Mouse (Mus musculus): ENCODE results near the gene Ndufs3.
A peak's percentile ranks its signal among the peaks of the same experiment; 100 is the strongest.

Gene Ndufs3

DNA sequence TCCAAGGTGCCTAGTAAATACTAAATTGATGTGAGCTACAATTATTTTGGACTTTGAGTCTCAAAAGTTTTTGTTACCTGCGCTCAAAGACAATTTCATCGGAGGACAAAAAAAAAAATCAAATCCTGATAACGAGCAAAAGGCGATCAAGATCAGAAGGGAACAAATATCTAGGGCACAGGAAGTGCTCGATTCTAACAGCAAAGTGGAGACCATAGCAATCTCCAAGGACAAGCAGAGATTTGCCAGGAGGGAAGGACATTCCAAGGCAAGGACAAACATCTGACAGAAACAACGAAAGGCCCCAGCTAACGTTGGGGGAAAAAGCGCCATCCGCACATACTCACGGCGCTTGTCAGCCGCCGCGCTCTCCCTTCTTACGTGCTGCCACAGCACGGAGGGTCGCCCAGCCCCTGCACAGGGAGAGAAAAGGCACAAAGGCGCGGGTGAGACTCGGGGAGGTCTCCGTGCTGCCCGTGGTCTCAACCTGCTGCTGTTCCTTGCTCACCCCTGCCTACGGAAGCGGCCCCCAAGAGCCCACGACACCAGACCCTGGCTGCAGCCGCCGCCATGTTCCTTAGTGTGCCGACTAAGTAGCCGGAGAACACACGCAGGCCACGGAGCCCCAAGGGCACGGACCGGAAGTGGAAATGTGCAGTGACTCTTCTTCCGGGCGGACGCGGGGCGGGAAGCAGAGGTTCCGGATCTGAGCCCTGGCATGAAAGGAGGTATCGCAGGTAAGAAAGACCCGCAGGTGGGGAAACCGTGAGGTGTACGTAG, at the start of gene Ndufs3, which contains the start of gene Kbtbd4:
Gene Ndufs3 (minus strand): TSS at position 752 of the 780 bp plus-strand sequence.
Gene Kbtbd4 (plus strand): TSS at position 665 of the 780 bp plus-strand sequence.
- peak; percentile 85 for DNase-seq (ENCODE audit: low spot score)

DNA sequence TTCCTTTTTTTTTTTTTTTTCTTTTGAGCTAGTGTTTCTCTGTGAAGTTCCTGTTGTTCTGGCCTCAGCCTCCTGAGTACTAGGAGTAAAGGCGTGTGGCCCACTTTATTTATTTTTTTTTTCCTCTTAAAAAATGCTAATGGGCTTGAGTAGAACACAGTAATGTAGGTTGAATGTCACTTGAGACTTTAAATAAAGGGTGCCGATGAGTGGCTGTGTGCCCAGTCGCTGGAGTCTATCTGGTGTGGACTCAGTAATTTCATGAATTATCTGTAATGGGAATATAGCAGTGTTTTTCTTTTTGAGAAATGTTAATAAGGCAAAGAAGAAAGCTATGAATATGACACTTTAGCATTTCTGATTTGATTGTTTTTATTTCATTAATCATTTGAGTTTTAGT, 48.8 kb upstream of the Ndufs3 start:
- DNase-seq (ENCODE audit: low spot score), result no peak

DNA sequence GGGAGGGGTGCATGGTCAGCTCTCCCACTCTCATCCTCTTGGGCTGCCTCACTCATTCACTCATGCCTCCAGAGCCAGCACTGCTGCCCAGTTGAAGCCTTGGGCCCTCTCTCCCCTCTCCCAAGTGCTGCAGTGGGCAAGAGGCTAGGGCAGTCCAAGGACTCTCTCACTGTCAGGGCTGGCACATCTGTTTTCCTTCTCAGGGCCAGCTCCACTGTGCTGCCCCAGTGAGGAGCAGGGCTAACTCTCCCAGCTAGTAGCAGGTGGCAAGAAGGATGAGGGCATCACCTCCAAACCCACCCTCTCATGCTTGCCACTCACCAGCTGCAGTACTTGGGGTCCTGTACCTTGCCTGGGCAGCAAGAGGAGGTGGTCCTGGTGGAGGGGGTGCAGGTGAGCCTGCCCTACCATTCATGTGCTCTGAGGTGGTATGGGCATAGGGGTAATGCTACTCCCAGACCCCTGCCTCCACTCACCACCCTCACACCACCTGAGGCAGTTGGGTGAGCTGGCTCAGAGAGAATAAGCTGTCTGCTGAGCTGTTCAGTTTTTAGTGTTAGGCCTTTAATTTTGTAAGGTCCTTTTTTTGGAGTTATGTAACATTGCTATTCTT, 46.1 kb upstream of the Ndufs3 start:
- no peak for DNase-seq (ENCODE audit: low spot score)

DNA sequence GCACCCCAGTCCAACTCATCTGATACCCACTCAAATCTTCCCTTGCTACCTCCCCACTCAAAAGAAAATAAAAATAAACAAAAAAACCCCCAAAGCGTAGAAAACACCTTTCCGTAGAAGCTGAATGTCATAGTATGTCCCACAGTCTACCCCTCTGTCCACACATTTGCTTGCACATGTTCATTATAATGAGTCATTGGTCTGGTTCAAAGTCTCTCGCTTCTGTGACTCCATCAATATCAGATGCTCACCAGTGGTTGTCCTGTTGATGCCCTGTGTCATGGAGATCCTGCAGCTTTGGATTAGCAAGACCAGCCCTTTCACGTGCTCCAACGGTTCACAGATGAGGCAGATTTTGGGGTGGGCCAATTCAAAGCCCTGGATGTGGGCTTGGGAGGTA, 45.5 kb upstream of the Ndufs3 start:
- no peak for DNase-seq (ENCODE audit: low spot score)

DNA sequence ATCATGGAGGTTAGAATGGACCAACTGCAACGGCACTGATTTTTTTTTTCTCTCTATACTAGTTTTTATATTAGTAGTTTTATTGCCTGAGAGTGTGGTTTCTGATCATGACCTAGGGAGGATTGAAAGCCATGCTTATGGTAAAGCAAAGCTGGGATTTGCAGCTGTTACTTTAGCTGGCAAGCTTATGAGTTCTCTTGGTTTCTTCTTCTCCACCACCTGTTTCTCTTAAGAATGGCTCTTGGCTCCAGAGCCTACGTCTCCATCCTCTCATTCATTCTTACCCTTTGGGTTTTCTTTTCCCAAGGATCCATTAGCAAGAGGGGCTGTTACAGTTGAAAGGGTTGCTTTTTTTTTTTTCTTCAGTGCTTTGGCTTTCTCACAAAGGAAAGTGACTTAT, 37.1 kb upstream of the Ndufs3 start:
- no peak for DNase-seq (ENCODE audit: low spot score)

DNA sequence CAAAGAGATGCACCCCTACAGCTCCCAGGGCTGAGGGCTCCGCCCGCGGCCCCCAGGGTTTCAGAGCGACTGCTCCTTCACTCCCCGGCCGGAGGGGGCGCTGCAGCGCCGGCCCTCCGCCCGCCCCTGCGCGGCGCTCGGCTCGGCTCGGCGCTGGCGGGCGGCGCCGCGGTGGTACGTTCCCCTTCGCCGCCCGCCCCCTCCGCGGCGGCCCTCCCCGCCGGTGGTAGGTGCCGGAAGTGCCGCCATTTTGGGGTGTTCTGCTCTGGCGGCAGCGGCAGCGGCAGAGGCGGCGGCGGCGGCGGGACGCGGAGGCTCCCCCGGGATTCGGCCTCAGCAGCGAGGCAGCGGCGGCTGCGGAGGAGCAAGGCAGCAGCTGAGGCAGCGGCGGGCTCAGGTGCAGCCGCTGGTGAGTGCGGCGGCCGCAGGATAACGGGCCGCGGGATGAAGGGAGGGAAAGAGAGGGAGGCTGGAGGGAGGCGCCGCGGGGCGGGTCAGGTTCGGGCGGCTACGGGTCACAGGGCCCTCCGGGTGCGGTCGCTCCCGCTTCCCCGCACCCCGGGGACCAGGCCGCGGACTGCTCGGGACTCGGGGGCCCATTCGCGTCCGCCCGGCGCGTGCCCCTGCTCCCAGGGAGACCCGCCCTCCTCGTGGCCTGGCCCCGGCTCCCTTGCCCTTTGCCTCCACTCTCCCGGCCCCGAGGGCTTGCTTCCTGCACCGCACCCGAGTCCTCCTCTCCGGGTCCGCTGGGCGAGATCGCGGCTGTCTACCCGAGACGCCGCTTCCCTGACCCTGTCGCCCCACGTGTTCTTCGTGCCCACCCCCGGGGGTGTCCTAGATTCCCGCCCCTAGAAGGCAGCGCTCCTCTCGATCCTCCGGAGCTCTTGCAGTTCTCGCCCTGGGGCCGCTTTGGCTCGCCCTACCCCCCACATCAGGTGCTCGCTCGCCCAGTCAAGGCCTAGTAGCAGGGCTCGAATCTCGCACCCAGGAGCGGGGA, 35.9 kb upstream of the Ndufs3 start, which contains the start of gene Celf1:
Gene Celf1 (plus strand): TSS at position 150 of the 997 bp plus-strand sequence.
- DNase-seq (ENCODE audit: low spot score), result peak; percentile 78

DNA sequence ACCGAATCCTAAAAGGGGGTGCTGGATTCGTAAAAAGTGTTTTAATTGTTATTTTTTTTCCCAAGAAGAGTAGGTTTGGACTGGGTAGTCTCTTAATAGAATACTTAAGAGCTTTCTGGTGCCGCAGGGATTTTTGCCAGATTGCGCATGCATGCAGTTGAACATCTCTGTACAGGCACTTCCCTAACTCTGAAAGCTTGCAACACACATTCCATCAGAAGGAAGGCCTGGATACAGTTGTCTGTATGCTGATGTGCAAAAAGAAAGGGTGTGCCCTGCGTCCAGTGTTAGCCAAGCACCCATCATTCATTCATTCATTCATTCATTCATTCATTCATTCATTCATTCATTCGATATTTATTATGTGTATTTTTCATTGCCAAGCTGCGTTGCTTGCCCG, 35.1 kb upstream of the Ndufs3 start:
- DNase-seq (ENCODE audit: low spot score), result no peak

DNA sequence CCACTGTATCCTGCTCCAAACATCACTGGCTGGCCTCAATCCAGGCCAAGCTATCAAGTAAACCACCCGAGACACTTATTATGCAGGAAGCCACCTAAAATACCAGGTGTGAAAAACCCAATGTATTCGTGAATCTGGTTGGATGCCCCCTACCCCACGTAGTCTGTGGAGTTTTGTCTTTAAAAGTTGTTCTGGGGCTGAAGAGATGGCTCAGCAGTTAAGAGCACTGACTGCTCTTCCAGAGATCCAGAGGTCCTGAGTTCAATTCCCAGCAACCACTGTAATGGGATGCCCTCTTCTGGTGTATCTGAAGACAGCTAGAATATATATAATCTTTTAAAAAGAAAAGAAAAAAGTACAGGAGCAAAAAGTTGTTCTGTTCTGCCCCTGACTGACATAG, 33.7 kb upstream of the Ndufs3 start:
- DNase-seq (ENCODE audit: low spot score), result no peak

DNA sequence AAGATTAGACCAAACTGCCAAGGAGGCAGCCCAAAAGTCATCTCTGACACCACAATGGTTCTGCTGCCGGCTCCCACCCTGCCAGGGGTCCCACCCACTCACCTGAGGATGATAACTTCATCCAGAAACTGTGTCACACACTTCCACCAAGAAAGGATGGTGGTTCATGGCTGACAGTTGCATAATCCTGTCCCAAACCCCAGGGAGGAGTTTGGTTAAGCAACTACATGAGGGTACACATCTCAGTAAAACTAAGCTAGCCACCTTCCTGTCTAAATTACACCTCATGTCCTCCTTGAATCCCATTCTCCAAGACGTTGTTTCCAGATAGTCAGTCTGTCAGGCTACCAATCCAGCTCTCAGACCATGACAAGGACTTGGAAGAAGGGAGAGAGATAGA, 27.6 kb upstream of the Ndufs3 start:
- DNase-seq (ENCODE audit: low spot score), result no peak

DNA sequence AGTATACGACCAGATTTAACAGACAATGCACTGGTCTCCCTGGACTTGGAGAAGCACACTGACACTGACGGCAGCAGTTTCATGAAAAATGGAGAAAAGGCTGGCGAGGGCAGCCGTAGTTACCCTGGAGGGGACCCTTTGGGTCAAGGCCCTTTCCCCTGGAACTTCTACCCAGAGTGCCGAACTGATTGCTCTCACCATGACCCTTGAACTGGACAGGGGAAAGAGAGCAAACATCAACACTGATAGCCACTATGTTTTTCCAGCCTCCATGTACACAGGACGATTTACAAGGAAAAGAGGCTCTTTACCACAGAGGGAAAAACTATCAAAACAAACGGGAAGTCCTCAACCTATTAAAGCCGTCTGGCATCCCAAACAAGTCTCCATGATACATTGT, 27.2 kb upstream of the Ndufs3 start:
- DNase-seq (ENCODE audit: low spot score), result no peak

DNA sequence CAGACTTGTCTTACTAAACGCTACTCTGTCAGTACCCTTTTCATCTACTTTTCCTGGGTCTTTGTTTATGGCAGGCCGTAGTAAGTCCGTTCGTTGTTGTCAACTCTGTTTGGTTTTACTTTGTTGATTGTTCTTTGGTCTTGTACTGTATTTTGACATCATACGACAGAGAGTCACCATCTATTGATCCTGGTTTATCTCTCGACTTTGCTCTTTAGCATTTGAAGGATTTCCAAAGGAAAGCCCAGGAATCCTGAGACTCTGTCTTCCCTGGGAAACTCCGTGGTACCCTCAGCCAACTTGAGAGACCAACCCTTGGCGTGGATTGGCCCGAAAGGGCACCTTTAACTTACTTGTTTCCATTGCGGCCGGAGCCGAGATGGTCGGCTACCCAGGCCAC, 23.9 kb upstream of the Ndufs3 start:
- no peak for DNase-seq (ENCODE audit: low spot score)

DNA sequence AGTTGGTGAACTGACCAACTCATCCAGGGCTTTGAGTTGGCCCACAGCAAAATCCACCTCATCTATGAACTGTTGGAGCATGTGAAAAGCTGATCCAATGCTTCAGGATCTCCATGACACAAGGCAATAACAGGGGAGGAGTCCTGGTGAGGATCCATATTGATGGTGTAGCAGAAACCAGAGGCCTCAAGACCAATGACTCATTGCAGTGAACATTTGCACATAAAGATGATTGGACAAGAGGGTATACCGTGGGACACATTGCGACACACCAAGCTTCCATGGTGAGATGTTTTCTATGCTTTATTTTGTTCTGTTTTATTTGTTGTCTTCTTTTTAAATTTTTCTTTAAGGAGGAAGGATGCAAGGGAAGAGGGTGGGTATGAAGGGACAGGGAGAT, 18.0 kb upstream of the Ndufs3 start:
- DNase-seq (ENCODE audit: low spot score), result no peak

DNA sequence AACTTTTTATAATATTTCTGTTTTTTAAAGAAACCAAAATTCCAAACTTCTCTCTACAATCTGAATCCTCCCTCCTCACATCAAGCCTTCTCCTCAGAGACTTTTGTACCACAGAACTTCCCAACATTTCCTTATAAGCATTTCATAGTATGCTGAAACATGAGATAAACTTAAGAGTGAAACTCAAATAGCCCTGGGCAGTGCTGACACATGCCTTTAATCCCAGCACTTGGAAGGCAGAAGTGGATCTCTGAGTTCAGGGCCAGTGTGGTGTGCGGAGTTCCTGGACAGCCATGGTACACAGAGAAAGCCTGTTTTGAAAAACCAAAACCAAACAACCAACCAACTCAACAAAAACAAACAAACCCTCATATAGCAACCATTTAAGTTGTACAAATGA, 16.6 kb upstream of the Ndufs3 start:
- DNase-seq (ENCODE audit: low spot score), result no peak

DNA sequence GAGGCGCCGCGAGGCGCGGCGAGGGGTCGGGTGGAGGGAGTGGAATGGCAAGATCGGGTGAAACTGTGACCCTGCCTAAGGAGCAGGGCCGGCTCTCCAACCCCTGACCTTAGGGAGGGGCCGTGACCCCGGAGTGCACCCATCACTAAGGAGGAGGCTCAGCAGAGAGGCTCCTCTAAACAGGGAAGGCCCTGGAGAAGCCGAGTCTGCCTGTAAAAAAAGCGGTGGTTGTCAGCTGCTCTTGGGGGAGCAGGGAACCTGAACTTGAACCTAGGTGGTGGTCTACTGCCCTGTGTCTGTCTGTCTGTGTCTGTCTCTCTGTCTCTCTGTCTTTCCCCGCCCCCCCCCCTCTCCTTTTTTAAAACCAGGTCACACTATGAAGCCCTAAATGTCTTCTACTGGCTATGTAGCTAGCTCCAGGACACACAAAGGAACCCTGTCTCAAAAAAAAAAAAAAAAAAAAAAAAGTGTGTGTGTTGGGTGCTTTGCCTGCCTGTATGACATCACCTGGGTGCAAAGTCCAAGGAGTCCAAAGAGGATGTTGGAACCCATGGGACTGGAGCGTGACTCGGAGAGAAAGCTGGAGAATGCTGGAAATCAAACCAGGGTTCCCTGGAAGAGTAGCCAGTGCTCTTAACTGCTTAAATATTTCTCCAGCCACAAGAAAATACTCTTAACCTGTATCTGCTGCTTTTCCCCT, 13.5 kb upstream of the Ndufs3 start:
- DNase-seq (ENCODE audit: low spot score), result no peak

DNA sequence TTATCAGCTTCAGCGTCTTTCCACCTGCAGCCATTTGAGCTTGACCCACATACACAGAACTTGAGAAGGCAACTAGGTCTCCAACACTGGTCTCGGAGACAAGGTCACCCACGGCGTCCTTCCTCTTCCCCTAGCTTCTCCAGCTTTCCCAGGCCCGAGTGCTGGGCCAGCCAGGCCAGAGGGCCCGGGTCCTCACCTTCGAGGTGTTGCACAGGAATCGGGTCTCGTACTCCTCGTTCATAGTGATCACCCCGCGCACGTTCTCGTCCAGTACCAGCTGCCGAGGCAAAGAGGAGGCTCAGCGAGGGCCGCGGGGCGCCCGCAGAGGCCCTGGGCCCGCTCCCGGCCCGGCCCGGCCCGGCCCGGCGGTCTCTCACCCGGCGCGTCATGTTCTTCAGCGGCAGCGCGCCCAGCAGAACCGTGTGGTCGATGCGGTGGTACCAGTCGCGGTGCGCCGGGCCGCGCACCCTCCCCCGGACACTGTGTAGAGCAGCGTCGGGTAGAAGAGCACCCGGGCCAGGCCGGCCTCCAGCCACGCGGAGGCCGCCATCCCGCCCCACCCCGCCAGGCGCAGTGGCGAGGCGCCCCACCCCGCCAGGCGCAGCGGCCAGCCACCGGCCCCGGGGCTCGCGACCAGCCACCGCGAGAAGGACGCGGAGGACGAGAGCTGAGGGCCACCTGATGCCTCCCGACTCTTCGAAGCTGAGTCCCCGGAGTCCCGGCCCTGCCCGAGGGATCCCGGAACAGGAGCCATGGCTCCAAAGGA, 12.8 kb upstream of the Ndufs3 start:
- peak; percentile 75 for DNase-seq (ENCODE audit: low spot score)

DNA sequence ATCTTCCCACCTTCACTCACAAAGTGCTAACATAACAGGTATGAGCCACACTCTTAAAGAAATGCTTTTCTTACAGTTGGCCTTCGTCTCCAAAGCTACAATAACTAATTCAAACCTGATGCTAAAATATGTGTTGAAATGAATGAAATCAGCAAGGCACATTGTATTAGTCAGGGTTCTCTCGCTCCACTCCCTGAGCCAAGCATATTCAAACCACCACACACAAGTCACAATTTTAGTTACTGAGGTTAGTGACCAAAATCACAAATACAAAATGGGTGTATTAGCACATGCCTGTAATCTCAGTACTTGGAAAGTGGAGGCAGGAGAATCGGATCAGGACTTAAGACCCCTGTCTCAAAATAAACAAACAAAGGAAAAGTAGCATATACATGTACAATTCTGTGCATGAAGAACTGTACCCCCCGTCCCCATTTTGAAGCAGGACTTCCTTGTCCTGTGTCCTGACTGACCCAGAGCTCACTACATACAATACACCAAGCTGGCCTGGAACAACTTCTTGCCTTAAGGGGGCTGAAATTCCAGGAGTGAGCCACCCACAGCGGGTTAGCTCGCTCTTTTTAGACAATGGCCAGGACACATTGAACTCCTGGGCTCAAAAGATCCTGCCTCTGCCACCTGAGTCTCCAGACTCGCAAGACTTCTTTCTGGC, 12.1 kb upstream of the Ndufs3 start:
- no peak for DNase-seq (ENCODE audit: low spot score)

DNA sequence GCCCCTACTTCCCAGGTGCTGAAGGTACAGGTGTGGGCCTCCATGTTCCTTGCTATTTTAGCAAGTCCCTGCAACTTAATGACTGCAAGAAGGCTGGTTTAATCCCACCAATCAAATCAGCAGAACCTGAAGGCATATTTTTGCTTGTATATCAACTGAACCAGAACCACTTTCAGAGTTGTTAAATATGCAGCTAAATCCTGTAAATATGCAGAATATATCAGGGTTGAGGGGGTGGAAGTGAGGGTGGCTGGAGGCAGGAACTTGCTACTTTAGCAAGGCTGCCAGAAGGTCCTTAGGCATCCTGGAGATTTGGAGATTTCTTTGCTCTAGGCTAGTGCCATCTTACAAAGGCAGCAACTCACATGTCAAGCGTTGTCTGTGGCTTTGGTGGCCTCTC, 10.9 kb upstream of the Ndufs3 start:
- DNase-seq (ENCODE audit: low spot score), result no peak

DNA sequence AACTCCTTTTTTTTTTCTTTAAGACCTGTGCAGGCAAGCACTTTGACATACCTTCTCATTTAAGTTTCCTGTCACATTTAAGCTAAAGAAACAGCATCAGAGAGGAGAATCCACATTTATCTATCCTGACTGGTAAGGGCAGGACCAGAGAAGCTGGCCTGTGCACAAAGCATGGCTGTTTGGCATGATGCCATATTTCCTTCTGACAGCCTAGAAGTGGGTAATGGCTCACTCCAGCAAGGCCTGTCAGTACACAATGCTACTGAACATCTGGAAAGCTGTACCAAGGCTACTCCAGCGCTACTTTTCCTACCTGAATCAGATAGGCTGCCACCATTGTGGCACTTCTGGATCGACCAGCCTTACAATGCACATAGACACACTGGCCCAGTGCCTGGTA, 9.0 kb upstream of the Ndufs3 start:
- DNase-seq (ENCODE audit: low spot score), result no peak

DNA sequence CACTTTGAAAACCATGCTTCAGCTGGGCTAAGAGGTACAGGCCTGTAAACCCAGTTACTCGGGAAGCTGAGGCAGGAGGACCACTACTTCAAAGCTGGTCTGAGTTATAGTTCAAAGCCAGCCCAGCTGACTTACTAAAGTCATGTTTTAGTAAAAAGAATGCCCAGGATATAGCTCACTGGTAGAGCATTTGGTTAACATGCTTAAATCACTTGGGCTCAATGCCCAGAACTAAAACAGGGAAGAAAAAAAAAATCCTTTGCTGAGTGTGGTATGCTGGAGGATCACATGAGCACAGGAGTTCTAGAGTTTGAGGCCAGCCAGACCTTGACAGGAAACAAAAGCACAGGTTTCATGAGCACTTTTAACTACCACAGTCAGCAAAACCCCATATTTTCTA, 7.0 kb upstream of the Ndufs3 start:
- DNase-seq (ENCODE audit: low spot score), result no peak

DNA sequence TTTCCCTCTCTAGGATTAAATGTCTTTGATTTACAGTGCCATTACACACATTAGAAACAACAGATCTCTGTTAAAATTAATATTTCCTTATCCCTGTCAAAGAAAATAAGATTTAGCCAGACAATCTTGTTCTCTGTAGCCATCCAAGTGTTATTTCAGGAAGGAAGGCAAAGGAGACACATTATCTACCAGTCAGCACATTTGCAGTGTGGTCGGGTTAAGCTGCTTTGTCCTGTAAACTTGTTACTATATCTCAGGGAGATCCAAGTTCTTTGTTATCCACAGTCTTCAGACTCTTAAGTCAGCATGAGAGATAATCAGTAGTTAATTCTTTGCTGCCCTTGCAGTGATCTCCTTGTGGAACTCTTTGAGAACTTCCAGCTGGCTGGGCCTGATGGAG, 6.2 kb upstream of the Ndufs3 start:
- no peak for DNase-seq (ENCODE audit: low spot score)

DNA sequence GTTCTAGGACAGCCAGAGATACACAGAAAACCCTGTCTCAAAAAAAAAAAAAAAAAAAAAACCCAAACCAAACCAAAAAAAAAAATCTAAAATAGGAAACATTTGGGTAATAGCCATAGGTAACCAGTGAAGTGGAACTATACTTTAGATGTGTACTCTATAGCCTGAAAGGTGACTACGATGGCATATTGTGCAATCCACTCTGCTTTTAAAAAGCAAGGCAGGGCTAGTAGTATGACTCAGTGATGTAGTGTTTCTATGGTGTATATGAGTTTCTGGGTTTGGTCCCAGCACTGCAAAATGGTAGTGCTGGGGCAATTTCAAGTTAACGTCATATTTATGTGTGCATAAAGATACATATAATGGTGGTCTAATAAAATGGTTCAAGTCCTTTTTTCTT, 2.1 kb upstream of the Ndufs3 start:
- no peak for DNase-seq (ENCODE audit: low spot score)

Data from urinary bladder, postnatal 25 days (tissue).